In genomic region chr13:47666956-47667701, GRCm38 (mm10) we compare ENCODE assay signal across 8 mouse cellular contexts.
A peak's percentile ranks its signal among the peaks of the same experiment; 100 is the strongest.
DNase-seq lines count a peak whose midpoint lies in the region; TF ChIP-seq lines count a peak whose summit lies in the region.

No protein-coding gene starts in this region.

- 23% methylated on average over 13 of the region's 13 CpGs for WGBS in lung, adult 2 months

- no peak for TF ChIP-seq POLR2A in lung, adult 2 months (IDR thresholded peaks at IDR 0.05; ENCODE audit: borderline replicate concordance, extremely low read depth, low read depth, low read length)

- H3K4me1 ChIP-seq in lung, adult 2 months (ENCODE audit: control insufficient read depth, insufficient read depth, low read length), result no peaks in the 10 kb centered on the region

- H3K4me3 ChIP-seq in lung, adult 2 months (replicated peaks; ENCODE audit: extremely low read depth, low read depth, low read length), result no peak overlapping the region

- intact Hi-C loops in heart, postnatal 25 days (cut with DNase I), result loop anchor here (1.0 to 5.0 kb wide), 2 partner anchors 606 to 795 kb away; no protein-coding TSS in a partner anchor

- TF ChIP-seq CTCF in lung, adult 2 months (IDR thresholded peaks at IDR 0.05; ENCODE audit: insufficient read depth, low read length), result peak; percentile 77

- peak; percentile 74 for DNase-seq in Muller cell, postnatal 12 days (ENCODE audit: inconsistent ontology term)
- DNase-seq in cerebellum, adult 8-10 months, result peak; percentile 72
- DNase-seq in forelimb bud, embryonic 11.5 days (ENCODE audit: low read depth, low spot score), result peak; percentile 88
- DNase-seq in heart, postnatal 25 days (ENCODE audit: low spot score), result peak; percentile 66
- DNase-seq in layer of hippocampus, adult 11-12 months (ENCODE audit: low spot score), result peak; percentile 88
- peak; percentile 85 for DNase-seq in lung, adult 2 months
- DNase-seq in retina, adult 2 months (ENCODE audit: low read depth, low spot score), result peak; percentile 47
- peak; percentile 83 for DNase-seq in urinary bladder, adult 2 months (ENCODE audit: low spot score)
